Mouse (Mus musculus): Measurements from ENCODE around the gene Fuom. TPM values are rescaled to one million over a fixed set of nuclear protein-coding genes. Genes with fewer than 3 reads are reported as not detected.
A peak's percentile ranks its signal among the peaks of the same experiment; 100 is the strongest.

The Fuom gene
- total RNA-seq, 2 experiments from 2014 or later = 45.3 to 68.5 TPM

DNA sequence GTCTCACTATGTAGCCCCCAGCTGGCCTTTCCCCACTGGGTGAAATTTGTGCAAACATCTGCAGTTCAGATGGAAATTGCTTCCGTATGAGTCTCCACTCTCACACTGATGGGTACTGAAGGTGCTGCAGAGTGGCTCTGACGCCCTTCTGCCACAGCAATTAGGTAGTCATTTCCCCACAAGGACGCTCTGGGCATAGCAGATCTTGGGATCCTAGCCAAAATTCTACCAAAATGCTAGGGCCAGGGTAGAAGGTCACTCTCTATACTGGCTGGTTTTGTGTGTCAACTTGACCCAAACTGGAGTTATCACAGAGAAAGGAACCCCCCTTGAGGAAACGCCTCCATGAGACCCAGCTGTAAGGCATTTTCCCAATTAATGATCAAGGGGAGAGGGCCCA lies 1.8 kb upstream of the Fuom start:
- DNase-seq = peak; percentile 37 to 53

DNA sequence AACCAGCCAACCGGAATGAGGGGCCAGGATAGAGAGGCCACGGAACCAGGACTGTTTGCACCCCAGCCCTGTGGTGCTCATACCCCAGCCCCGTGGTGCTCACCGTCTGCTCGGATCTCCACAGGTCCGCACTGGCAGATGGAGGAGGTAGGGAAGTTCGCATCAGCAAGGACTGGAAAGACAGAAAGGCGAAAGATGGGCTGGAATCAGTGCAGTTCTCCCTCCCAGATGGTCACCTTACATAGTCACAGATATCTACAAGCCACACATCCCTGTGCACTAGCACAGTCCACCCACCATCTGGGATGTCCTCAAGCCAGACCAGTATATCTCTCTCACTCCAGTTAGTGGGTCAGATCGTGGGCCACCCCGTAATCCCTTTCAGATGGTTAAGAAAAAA lies 743 bp downstream of the Fuom start:
- no peak for DNase-seq

DNA sequence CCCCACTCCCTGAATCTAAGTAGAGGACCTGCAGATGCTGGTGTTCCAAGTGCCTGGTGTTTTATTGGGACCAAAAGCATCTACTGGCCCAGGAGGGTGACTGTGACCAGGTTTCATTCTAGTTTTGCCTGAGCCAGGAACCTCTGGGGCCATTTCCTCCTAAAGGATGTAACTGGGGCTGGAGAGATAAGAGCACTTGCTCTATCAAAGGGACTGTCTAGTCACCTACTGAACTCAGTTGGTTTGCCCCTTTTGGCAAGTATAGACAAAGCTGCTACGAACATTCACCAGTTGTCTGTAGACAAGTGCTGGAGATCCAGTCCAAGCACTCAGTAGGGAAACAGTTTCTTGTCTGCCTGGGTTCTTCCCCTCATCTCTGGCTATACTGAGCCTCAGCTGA lies 3.8 kb downstream of the Fuom start:
- DNase-seq = no peak

DNA sequence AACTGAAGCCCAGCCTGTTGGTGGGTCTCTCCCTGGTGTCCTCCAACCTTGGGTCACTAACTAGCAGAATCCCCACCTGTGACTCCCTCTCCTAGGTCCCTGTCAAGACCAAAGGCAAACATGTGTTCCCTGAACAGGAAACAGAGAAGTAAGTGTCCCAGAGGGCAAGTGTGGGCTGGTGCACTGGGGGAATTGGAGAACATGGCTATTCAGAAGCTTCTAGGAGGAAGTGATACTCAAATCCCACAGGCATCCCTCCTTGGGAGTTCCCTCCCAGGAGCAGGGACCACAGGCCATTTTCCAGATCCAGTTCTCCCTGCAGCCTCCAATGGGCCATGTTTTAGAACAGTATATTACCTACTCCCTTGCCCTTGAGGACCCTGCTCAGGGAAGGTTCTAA lies 6.2 kb downstream of the Fuom start:
- DNase-seq = no peak

DNA sequence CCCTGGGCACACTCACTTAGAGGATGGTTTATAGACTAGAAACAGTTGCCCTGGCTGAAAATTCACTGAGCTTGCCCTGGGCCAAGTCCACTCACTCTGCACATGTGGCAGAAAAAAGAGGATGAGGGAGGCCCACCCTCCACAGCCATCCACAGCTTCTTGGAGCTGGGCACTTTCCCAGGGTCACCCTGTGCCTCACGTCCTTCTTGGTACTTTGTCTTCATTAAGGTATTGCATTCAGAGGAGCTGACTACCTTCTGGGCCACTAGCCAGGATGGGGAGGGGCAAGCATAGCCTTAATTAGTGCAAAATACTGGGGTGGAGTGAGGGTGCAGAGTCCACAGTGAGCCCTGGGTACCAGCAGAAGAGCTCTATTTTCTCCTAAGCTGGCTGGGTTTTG lies 6.7 kb downstream of the Fuom start:
- no peak for DNase-seq

DNA sequence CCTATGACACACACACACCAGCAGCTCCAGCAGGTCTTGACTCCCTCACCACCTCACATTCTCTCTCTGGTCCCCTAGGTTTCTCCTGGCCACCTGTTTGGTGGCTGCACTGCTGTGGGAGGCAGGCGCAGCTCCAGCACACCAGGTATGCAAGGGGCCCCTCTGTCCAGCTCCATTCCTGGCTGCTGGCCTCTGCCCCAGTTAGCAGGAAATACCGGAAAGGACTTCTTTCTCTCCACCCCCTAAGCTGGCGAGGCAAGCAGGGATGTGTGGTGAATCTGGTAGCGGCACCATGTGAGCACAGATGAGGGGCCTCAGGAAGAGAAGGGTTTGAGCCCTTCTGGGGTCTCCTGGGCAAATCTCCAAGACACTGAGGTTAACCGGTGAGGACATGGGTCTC lies 7.3 kb downstream of the Fuom start:
- DNase-seq = no peak

DNA sequence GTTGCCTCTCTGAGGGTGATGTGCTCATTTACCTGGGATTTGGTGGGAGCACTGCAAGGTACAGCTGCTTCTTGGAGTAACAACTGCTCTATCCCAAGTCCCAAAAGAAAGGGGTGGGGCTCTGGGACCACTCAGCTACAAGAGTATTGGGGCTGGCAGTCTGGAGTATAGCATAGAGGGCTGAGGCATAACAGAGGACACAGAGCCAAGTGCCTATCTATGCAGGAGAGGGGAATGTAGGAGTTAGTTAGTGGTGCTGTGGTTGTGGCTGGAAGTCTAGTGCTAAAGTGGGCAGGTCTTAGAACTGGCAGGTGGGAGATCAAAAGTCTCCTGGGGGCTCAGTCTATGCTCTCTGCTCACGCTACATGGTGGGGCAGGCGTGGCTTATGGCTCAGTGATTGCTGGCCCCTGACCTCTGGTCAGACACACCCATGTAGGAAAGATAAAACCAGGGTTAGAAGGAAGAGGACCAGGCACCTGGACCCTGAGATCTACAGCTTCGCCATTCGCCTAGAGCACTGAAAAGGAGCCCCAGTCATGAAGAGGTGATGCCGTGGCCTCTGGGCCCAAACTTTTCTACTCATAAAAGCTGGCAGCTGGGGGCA lies 9.2 kb downstream of the Fuom start, which contains the start of gene Prap1:
Gene Prap1 (plus strand): TSS at position 472 of the 605 bp plus-strand sequence.
- DNase-seq = no peak

DNA sequence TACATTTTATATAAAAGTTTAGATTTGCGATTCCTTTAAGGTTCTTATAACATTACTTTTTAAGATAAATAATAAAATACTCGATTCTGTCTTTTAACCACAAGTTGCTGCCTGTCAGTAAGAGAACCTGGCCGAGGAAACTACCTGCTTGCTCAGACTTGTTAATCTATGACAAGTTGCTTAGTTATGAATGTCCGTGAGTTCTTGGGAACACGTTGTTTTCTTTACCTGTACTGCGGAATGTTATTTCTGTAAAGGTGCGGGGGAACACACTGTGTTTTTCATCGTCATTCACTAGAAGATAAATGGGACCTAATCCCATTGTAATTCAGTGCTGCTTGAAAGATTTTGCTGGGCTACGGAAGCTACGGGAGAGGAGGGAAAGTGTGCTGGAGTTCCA lies 11.6 kb downstream of the Fuom start:
- no peak for DNase-seq

DNA sequence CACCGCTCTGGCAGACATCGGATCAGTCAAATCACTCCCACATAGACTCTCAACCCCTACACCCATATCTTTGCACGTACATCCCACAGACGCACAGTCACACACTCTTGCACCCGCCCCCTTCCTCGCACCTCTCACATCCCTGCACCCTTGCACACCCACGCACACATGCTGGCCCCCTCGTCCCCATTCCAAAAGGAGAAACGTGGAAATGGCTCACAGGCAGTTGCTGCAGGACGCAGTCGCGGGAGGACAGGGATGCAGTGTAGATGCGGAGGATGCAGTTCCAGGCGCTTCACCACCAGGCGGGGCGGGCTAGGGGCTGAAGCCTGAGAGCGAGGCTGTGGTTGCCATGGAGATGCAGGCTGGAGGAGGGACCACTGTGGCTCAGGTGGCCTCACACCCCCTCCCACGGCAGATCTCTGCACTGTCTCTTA lies 20.0 kb downstream of the Fuom start, which contains the start of gene Caly:
Gene Caly (minus strand): TSS at position 307 of the 437 bp plus-strand sequence.
- DNase-seq = peak; percentile 18 to 48

DNA sequence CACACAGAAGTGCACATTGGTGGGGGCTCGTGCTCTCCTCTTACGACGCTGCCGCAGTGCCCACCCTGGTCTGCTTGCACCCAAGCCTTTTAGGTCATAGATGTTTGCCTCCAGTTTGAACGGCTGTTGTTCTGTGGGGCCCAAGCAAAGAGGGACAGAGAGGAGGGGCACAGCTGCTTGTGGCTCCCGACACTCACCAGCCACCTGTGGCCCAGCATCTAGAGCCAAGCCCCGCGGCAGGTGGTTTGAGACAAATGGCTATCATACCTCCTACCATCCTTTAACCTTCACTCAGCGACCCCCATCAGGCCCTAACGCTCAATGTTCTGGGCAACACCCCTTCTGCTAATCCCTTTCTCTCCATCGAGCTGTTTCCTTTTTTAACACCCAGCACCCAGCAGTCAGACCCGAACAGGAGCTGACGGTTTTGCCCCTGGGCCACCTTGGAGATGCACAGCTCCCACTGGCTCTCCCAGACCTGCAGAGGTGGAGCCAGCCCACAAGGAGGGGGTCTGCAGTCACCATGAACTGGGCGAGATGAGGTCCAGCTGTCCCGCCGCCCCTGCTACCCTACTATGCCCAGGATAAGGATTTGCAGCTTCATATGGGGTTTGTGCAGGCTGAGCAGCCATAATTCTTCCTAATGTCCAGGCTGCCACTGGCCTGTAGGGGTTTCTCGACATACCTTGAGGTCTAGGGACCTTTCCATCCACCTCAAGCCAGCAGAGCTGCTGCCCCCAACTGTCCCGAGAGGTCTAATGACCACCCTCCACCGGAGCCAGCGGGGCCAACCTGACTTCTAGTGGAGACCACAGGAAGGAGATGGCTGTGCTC lies 20.6 kb downstream of the Fuom start:
- DNase-seq = no peak

DNA sequence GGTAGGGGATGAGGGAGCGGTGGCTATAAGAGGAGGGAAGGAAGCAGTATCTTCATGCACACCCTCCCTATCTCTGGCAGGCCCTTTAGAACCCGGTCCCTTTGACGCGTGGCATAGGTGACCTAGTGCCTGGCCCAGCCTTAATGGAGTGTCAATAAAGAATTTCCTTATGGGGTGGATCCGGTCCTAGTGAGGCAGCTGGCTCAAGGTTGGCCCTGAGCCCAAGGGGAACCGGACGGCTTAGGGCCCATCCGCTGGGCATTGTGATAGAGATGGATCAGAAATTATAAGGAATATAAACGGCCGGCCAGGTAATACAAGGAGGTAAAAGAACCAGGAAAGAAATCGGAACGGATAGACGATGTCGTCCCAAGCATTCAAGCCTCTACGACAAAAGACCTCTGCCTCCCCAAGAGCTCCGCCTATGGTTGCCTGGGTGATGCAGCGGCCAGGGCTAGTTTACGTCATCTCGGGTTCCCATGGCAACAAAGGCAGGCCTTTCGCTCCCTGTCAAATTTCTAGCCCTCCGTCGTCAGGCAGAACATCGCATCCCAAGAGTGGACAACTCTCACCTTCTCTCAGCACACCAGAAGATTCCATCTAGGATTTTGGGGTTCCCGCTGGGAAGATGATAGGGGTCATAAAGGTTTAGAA lies 21.6 kb downstream of the Fuom start:
- DNase-seq = peak; percentile 87 to 90

DNA sequence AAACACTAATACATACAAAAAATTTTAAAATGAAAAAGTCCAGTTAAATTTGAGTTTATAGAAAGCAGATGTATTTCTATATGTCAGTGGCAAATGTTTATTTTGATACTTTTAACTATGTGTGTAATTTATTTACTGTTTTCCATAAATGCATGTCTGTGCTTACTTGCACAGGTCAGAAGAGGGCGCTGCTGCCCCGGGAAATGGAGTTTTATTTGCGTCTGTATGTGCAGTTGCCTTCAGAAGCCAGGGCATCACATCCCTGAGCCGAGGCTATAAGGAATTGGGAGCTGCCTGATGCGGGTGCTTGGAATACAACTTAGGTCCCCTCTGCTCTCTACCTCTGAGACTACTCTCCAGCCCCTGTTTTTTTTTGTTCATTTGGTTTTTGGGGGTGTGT lies 23.5 kb downstream of the Fuom start:
- DNase-seq = peak; percentile 76 to 82

DNA sequence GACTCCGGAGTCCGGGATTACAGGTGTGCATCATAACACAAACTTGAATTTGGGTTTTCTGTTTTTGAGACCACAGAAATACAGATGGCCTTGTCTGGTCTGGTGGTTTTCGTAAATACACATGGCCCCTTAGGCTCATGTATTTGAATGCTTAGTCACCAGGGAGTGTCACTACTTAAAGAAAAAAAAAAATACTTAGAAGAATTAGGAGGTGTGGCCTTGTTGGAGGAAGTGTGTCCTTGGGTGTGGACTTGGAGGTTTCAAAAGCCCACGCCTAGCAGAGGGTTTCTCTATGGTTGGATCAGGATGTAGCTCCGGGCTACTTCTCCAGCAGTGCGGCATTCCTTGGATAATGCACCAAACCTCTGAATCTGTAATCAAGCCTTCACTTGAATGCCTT lies 24.5 kb downstream of the Fuom start:
- DNase-seq = no peak

DNA sequence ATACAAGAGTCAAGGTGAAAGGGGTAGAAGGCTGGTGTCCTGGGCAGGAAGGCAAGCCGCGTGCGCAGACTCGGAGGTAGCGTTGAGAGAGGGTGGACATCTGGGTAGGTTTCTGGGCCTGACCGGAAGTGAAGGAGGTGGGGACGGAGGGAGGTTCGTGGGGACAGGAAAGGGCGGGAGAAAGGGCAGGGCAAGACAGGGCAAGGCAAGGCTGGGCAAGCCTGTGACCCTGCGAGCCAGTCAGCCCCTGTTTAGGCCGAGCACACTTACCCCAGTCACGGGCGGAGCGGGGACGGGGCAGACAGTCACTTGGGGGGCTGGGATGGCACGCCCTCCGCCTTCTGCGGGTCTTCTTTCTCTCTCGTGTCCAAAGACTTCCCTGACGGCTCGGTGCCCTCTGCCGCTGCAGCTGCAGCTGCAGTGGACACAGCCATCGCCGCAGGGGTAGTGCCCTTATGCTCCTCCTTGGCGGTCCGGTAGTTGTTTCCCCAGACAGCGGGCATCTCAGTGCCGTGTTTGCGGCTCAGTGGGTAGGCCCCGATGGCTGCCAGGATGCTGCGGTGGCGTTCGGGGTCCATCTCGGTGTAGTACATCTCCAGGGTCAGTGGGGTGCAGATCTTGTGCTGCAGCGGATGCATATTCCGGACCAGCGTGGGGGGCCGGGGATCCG lies 32.1 kb downstream of the Fuom start:
- peak; percentile 18 to 47 for DNase-seq

DNA sequence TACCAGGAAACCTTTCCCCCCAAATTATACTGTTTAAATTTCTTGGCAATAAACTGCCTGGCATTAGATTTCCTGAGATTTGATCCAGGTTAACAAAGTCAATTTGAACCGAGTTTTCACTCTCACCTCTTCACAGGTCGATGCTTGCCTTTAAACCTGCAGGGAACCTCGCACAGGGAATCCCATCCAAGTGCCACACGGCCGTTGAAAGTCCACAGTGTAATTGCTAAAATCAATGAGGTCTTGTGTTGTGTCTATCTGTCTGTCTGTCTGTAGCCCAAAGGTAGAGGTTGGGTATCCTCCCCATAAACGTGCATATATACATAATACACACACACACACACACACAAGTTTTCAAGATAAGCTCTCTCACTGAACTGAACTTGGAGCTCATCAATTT lies 34.8 kb downstream of the Fuom start:
- no peak for DNase-seq

DNA sequence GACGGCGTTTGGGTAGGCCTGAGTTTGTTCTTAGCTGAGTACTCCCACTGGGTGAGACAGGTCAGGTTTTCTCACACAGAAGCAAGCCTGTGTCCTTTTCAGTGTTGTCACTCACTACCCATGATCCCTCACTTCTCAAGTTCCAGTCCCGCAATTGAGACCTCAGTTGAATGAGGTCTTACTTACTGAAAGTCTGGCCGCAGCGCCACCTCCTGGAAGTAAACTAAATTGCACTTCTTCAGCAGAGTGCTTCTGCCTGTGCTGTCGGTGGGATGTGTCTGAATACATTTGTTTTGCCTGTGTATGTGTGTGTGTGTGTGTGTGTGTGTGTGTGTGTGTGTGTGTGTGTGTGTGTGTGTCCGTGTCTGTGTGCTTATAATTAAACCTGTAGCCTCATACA lies 39.1 kb downstream of the Fuom start:
- peak; percentile 69 for DNase-seq

DNA sequence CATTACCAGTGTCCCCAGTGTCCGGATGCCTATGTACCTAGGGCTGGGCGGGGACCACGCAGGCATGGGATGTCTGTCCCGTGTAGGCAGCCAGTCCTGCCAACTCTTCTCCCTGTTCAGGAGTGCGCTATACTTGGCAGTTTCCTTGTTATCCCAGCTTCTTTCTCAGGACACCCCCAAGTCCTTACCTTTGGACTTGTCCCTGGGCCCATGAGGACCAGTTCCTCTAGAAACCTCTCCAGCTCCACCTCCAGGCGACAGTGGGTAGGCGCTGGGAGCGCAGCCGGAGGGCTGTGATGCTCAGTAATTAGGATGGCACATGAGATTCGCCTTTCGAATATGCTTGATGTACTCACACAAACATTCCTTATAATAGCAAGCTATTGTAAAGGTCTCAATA lies 39.9 kb downstream of the Fuom start:
- peak; percentile 21 to 44 for DNase-seq

DNA sequence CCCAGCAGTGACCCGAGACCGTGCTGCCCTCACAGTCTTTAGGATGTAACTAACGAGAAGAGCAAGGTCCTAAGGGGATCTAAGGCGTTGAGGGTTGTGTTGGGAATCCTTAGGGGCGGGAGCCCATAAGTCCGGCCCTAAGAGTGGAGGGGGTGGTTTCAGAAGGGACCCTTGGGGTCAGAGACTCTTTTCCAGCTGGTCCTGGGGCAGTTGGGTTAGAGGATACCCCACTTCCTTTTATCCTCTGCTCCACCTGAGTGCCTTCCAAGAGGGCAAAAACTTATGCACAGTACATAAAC lies 40.5 kb downstream of the Fuom start:
- DNase-seq = no peak

DNA sequence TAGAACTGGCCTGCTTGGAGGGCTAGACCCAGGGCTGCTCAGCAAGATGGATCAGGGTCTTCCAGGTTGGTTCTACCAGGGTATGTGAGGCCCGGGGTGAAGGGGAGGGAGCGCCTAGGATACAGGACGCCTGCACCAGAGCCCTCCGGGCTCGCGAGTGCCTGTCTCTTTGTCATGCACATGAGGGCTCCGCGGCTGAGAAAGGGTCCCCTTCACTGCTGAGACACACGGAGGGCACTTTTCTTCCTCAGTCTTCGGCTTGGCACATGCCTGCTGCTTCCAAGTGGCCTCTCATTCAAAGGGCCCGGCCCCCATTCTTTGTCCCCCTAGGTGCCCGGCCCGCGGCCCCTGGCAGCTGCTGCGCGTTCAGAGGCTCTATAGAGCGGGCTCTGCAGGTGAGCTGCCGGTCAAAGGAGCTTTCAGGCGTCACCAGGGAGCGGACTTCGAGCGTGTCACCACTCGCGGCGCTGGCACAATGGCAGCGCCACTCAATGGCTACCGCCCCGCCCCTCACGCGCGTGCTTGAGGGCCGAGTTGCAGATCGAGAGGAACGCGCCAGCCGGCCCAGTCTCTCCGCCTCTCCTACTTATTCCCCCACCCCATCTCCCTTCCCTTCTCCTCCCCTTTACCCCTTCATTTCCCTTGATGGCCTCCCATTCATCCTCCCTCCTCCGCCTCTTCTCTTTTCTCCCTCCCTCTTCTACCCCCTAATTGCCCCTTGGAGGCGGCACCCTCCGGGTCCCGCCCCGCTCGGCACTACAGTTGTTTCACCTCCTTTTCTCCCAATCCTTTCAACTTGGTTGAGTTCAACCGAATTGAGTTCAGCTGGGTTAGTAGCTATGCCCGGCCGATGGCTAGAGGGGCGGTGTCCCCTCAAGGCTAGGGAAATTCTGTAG lies 41.1 kb downstream of the Fuom start:
- DNase-seq = peak; percentile 45 to 62

DNA sequence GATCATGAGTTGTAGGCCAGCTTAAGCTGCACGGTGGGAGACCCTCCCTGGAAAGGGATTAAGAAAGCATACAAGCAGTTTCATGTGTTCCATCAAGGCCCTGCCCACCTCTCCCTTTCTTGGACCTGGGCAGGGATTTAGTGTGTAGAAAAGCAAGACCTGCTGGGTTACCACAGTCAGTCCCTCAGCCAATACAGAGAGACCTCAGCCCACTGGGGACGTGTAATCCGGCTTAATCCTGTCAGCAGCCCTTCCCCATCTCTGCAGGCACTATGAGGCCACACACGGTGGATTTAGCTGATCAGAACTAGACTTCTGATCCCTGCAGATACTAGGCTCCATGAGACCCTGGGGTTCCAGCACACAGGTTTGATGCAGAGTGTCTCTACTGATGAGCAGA lies 42.6 kb downstream of the Fuom start:
- DNase-seq = no peak

DNA sequence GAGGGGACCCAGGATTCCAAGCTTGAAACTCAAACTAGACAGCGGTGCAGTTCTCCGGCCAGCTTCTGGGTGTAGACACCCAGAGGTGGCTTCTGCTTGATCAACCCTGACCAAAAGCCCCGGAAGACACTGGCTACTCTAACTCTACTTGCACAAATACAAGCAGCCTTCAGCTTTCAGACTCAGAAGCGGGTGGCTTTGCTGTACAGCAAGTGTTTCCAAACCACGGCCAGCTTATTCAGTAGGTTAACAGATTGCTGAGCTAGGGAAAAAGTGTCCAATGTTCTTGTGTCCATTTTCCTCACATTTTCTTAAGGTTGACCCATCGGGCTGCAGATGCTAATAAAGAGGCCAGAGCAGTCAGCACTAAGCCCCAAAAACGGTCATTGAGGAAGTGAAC lies 43.7 kb downstream of the Fuom start:
- no peak for DNase-seq
